Mouse (Mus musculus) brain, adult 10 weeks (tissue): ENCODE results near the gene Nutf2. TPM values are rescaled to one million over a fixed set of nuclear protein-coding genes. Genes with fewer than 3 reads are reported as not detected.

Experiments used
- polyA plus RNA-seq: library from polyadenylated mRNA; stranded (reverse); fragments of 350-450 nt; fragmentation: Illumina TruSeq; extraction: RNeasy Lipid Tissue Mini Kit (QIAGEN cat#74804); gene quantifications from one replicate; pipeline ENCODE4 v1.2.3, GENCODE M21; 2015; ENCODE audit warnings: low read depth, low replicate concordance

The Nutf2 gene
- 102 TPM for polyA plus RNA-seq

GRCm38 (mm10) chr8:105860143-105860981 lies at the start of gene Nutf2:
Nutf2 (plus strand) TSS chr8:105860580.

GRCm38 (mm10) chr8:105826861-105827848 lies 33.2 kb upstream of the Nutf2 start, which contains the start of the genes Ranbp10 and Tsnaxip1:
Ranbp10 (minus strand) TSS chr8:105827350.
Tsnaxip1 (plus strand) TSS chr8:105827731.

GRCm38 (mm10) chr8:105853178-105853577 lies 7.2 kb upstream of the Nutf2 start, which contains the start of gene Cenpt:
Cenpt (minus strand) TSS chr8:105853278.

GRCm38 (mm10) chr8:105854715-105855216 lies 5.6 kb upstream of the Nutf2 start, which contains the start of gene Thap11:
Thap11 (plus strand) TSS chr8:105855132.

GRCm38 (mm10) chr8:105880754-105881520 lies 20.6 kb downstream of the Nutf2 start, which contains the start of gene Edc4:
Edc4 (plus strand) TSS chr8:105880881.

GRCm38 (mm10) chr8:105893339-105893738 lies 33.0 kb downstream of the Nutf2 start, which contains the start of gene Nrn1l:
Nrn1l (plus strand) TSS chr8:105893567.

GRCm38 (mm10) chr8:105900180-105900940 lies 40.0 kb downstream of the Nutf2 start, which contains the start of gene Pskh1:
Pskh1 (plus strand) TSS chr8:105900441.

Other genes with a start within 250 kb of the Nutf2 start
- gene Ctcf, start 224.0 kb upstream of the Nutf2 start, polyA plus RNA-seq, result 56.7 TPM
- not detected for gene Agrp, start 223.2 kb upstream of the Nutf2 start, polyA plus RNA-seq
- gene Carmil2, start 174.3 kb upstream of the Nutf2 start, polyA plus RNA-seq, result 42.3 TPM
- gene Acd, start 159.5 kb upstream of the Nutf2 start, polyA plus RNA-seq, result 44.3 TPM
- gene Pard6a, start 159.4 kb upstream of the Nutf2 start, polyA plus RNA-seq, result 53.7 TPM
- gene 4933405L10Rik, start 152.9 kb upstream of the Nutf2 start, polyA plus RNA-seq, result not detected
- 10.3 TPM for gene Enkd1, start 152.4 kb upstream of the Nutf2 start, polyA plus RNA-seq
- 22.9 TPM for gene Gfod2, start 101.9 kb upstream of the Nutf2 start, polyA plus RNA-seq
- gene Ranbp10, start 33.2 kb upstream of the Nutf2 start, polyA plus RNA-seq, result 17.1 TPM
- 0.71 TPM for gene Tsnaxip1, start 32.8 kb upstream of the Nutf2 start, polyA plus RNA-seq
- gene Cenpt, start 7.3 kb upstream of the Nutf2 start, polyA plus RNA-seq, result 13.9 TPM
- 37.5 TPM for gene Thap11, start 5.4 kb upstream of the Nutf2 start, polyA plus RNA-seq
- 36.3 TPM for gene Edc4, start 20.3 kb downstream of the Nutf2 start, polyA plus RNA-seq
- gene Nrn1l, start 33.0 kb downstream of the Nutf2 start, polyA plus RNA-seq, result 2.5 TPM
- gene Pskh1, start 39.9 kb downstream of the Nutf2 start, polyA plus RNA-seq, result 5.9 TPM
- gene Ctrl, start 73.3 kb downstream of the Nutf2 start, polyA plus RNA-seq, result 2.1 TPM
- gene Psmb10, start 77.9 kb downstream of the Nutf2 start, polyA plus RNA-seq, result 111 TPM
- gene Lcat, start 82.8 kb downstream of the Nutf2 start, polyA plus RNA-seq, result 38.2 TPM
- 14.4 TPM for gene Slc12a4, start 105.5 kb downstream of the Nutf2 start, polyA plus RNA-seq
- gene Dpep3, start 118.8 kb downstream of the Nutf2 start, polyA plus RNA-seq, result not detected
- gene Dus2, start 130.8 kb downstream of the Nutf2 start, polyA plus RNA-seq, result 21.1 TPM
- not detected for gene Dpep2nb, start 145.4 kb downstream of the Nutf2 start, polyA plus RNA-seq
- 11.2 TPM for gene Ddx28, start 151.3 kb downstream of the Nutf2 start, polyA plus RNA-seq
- gene Nfatc3, start 198.3 kb downstream of the Nutf2 start, polyA plus RNA-seq, result 6.3 TPM